Mouse (Mus musculus) common myeloid progenitor, adult 5-6 weeks (primary cell): ENCODE measurements around the gene Cnih1. TPM values are rescaled to one million over a fixed set of nuclear protein-coding genes. Genes with fewer than 3 reads are reported as not detected.
A peak's percentile ranks its signal among the peaks of the same experiment; 100 is the strongest.
"Not testable (repeated sequence)": the region's sequence is repeated elsewhere in the genome, so short reads cannot be mapped to it uniquely, and the experiment has no call there.

Experiments used
- ATAC-seq: replicated peaks from 2 replicates; pipeline ENCODE4 v1.8.0; 2016; ENCODE audit warnings: low read depth, mild to moderate bottlenecking, moderate TSS enrichment, inconsistent platforms; ENCODE audit not compliant: poor library complexity, severe bottlenecking
- total RNA-seq: library from RNA; stranded (forward); fragments of 200-1000, 187-1606 nt; gene quantifications from 2 replicates; pipeline ENCODE4 v1.2.3, GENCODE M21; 2017

Cnih1 gene
- total RNA-seq, 1 experiment from 2014 or later = 81.4 TPM

DNA sequence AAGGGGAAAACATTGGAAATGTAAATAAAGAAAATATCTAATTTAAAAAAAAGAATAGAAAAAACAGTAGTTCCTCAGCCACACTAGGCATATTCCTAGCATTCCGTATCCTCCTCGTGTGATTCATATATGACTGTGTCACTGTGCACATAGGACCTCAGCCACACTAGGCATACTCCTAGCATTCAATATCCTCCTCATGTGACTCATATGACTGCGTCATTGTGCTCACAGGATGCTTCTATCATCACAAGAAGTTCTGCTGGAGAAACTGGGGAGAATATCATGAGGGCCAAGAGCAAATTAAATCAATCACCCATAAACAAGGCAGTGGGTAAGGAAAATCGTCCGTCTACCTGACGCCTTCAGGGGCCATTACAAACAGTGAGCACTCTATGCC lies 2.5 kb upstream of the Cnih1 start:
- ATAC-seq = no peak

- peak; percentile 47 for ATAC-seq
These were observed 2.1 kb upstream of the Cnih1 start for GRCm38 (mm10) chr14:46790303-46790702.

DNA sequence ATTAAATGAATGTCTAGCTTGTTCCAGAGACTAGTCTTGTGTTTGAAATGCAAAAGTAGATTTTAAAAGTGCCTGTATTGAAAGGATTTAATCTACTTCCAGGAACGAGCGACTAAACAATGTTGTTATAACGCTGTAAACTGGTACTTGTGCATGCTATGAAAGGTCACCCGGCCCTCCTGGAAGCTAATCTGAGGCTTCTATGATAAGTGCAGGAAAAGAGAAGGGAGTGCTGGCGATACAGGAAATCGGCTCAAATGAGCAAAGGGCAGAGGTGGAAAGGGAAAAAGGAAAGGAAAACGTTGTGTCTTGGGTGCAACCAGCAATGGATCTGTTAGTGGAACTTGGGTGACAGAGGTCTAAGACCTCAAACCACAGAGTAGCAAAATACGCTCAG lies 292 bp upstream of the Cnih1 start:
- ATAC-seq = no peak

DNA sequence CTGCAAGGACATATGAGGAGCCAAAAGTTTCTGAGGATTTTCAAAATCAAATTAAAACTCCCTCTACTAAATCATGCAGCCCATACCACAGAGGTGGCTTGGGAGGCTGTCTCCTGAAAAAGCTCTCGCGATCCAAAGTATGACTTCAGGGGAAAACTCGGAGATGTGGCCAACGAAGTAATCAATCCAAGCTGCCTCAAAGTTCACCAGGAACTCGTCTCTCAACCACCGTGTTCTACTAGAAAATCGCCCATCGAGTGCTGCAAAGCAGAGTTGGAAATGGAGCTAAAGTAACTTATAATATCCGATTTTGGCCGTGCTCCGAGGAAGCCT lies 791 bp downstream of the Cnih1 start:
- 0 out of 2 replicates have a peak, but pooled peaks have one; percentile 3 for ATAC-seq

- ATAC-seq = no peak
These were observed 3.0 kb downstream of the Cnih1 start for GRCm38 (mm10) chr14:46785247-46785646.

DNA sequence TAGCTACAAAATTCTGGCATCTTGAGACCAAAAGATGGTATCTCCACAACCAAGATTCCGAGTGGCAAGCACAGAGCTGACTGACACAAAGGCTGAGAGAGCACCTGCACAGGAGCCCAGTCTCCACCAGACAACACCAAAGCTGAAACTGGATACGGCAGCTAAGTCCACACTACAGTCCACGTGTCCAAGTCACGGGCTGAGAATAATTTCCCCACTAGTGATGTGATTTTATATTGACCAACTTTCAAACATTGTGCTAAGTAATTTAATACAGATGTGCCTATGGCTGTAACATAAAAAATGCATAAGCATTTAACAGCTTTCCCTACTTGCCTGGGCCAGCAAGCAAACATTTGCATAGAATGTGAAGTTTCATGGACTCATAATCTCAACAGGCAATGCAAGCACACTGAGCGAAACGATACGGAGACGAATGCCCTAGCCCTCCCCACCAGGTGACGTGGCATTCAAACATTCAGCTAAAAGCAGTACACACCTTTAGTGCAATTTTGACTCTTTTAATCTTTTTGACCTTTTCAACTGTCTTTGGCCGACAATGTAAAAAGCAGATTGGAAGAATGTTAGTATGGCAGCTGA lies 4.8 kb downstream of the Cnih1 start:
- no peak for ATAC-seq

- ATAC-seq = no peak
These were observed 5.9 kb downstream of the Cnih1 start for GRCm38 (mm10) chr14:46782187-46782828.

- ATAC-seq = no peak
These were observed 7.1 kb downstream of the Cnih1 start for GRCm38 (mm10) chr14:46781086-46781485.

DNA sequence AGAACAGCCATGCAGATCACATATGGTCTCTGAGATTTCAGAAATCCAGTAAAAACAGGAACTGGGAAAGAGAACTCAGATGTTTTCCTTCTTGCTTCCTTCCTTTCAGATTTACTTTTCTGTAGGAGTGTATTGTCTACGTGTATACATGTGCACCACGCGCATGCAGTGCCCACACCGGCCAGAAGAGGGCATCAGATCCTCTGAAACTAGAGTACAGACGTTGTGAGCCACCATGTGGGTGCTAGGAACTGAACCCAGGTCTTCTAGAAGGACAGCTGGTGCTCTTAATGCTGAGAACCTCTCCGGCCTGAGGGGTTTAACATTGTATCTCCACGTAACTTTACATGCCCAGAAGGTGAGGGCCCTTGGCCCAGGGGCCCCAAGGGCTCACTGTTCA lies 9.0 kb downstream of the Cnih1 start:
- no peak for ATAC-seq

- ATAC-seq = no peak
These were observed 9.5 kb downstream of the Cnih1 start for GRCm38 (mm10) chr14:46778756-46779155.

- no peak for ATAC-seq
These were observed 18.2 kb downstream of the Cnih1 start for GRCm38 (mm10) chr14:46770036-46770435.

DNA sequence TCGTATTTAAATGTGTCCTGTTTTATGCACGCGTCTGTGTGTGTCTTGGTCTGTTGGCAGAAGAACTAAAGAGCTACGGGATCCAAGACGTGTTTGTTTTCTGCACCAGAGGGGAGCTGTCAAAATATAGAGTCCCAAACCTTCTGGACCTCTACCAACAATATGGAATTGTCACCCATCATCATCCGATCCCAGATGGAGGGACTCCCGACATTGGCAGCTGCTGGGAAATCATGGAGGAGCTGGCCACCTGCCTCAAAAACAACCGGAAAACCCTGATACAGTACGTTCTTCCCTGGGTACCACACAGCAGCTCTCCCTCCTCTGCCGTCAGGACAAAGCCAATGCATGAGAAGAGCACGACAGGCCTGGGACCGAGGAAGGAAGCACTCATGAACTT lies 21.1 kb downstream of the Cnih1 start:
- no peak for ATAC-seq

DNA sequence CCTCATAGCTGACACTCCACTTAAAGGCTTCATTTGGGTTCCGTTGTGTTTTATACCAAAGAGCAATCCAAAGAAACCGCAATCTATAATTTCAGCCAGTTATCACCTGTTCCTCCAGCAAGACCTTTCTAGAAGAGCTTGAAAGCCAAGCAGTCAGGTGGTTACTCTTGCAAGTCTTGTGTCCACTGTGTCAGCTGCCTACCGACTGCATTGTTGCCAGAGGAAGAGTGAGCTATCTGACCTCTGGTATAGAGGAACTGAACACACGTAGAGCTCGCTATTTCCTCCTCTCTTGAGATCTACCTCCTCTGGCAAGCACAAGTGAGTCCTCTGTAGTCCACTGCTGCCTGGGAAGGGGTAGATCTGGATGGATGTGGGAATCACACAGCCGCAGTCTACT lies 27.0 kb downstream of the Cnih1 start:
- peak; percentile 22; the same call in 1 of the 2 replicates for ATAC-seq

DNA sequence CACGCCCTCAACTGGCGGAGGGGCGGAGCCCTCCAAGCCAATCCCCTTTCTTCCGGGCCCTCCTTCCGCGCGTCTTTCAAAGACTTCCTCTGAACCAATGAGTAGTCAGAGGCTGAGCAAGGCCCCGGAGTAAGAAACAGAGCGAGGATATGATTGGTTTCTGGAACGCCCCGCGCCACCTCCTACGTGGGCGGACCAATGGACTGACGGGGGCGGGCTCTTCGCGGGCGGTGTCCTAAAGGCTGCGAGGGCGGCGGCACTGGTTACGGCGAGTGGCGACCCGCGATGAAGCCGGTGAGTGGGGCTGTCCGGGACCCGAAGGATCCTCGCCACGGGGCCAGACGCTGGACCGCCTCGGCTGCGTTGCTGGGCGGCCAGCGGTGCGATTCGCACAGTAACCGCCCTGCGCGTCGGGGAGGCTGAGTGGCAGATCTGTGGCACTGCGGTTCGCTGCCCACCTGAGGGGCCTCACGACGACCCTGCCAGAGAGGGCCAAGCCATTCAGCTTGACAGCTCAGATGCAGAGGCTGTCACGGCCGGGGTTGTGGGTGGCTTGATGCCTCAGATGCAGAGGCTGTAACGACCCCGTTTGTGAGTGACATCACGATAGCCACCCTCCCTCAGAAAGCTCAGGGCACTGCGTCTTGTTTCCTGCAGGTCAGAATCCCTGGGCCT lies 27.7 kb downstream of the Cnih1 start, which contains the start of gene Cdkn3:
Gene Cdkn3 (plus strand): TSS at position 187 of the 675 bp plus-strand sequence.
- peak; percentile 99 for ATAC-seq

DNA sequence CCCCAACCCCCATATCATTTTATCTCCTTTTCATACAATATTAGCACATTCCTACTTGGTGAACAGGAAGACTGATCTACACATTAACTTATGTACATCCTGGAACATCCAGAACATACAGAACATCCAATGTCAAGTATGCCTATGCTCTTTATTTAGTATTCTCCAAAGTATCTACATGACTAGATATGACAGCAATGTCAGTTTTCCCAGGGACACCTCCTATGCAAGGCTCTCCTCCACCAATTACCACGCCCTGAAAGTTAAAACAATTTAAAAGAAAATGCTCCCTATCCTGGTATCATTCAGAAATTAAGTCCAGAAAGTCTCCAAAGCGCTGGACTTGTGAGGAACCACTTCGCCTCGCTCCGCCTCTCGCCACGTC lies 28.2 kb downstream of the Cnih1 start:
- ATAC-seq = peak; percentile 8

- ATAC-seq = no peak
These were observed 30.5 kb downstream of the Cnih1 start for GRCm38 (mm10) chr14:46757736-46758135.

- ATAC-seq = no peak
These were observed 32.4 kb downstream of the Cnih1 start for GRCm38 (mm10) chr14:46755851-46756250.

DNA sequence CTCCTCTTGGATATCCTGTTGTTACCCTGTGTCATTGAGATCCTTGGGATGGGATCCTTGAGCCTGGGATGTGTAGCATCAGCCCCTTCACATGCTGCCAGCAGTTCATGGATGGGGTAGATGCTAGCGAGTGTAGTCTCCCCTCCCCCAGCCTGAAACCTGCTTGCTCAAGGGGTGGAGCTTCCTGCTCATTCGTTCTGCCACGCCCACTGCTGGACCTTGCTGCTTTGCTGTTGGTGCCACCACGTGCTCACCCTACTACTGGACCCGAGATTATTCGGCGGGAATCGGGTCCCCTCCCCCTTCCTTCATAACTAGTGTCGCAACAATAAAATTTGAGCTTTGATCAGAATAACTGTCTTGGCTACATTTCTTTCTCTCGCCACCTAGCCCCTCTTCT lies 33.8 kb downstream of the Cnih1 start:
- ATAC-seq = not testable (repeated sequence)

DNA sequence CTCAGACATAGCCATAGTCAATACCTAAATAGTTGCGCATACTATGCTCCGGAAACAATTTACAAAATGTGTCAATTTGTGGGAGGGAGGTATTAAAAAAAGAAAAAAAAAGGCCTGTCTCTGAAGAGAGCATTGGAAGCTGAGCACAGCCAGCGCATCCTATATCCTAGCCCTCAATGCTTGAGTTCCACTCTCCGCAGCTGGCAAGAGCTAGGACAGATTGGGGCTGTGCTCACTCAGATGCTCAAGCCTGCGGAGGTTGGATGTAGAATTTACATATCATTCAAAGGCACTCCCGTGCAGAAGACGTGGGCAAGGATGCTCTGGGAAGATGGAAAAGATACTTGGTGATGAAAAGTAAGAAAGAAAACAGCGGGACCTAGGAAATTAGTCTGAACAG lies 42.8 kb downstream of the Cnih1 start:
- ATAC-seq = no peak

- ATAC-seq = peak; percentile 58
These were observed 45.5 kb downstream of the Cnih1 start for GRCm38 (mm10) chr14:46742674-46743073.

- ATAC-seq = not testable (repeated sequence)
These were observed 50.9 kb downstream of the Cnih1 start for GRCm38 (mm10) chr14:46737346-46737745.

GRCm38 (mm10) chr14:46736366-46736765 lies 51.8 kb downstream of the Cnih1 start:
- no peak for ATAC-seq
